Mouse (Mus musculus) heart, postnatal 14 days (tissue): ENCODE results near the gene Thsd1. TPM values are rescaled to one million over a fixed set of nuclear protein-coding genes. Genes with fewer than 3 reads are reported as not detected.

Experiments used
- DNase-seq, 2 experiments: peaks; one replicate each; pipeline ENCODE4 v3.0.0; 2021 to 2022
- intact Hi-C: fragments of 180-260 bp; cut with DNase I; formaldehyde crosslinking; loops from one replicate; pipeline ENCODE4 v1.15.1; 2025
- long read RNA-seq, 2 experiments: library from polyadenylated mRNA; stranded (forward); transcript quantifications; one replicate each; pipeline ENCODE4 v2.0.0; 2021
- total RNA-seq, 2 experiments: library from RNA; stranded (reverse); gene quantifications; 2 replicates each; pipeline ENCODE4 v1.2.3; 2021

Gene Thsd1
- total RNA-seq = 1 to 10 TPM; 9.2 to 9.6 TPM
- long read RNA-seq, experiment 1, full-length matches to known transcripts = 19 of 27 reads
- long read RNA-seq, experiment 1, partial matches to known transcripts = 1 of 27 reads
- long read RNA-seq, experiment 1, other reads (novel, unspliced or antisense) = 7 of 27 reads
- long read RNA-seq, experiment 2, full-length matches to known transcripts = 14 of 17 reads
- long read RNA-seq, experiment 2, partial matches to known transcripts = 1 of 17 reads
- long read RNA-seq, experiment 2, other reads (novel, unspliced or antisense) = 2 of 17 reads

- peak; percentile 74 to 83 for DNase-seq
- intact Hi-C loops = loop anchor here (2.0 kb wide), 2 partner anchors 16 to 34 kb away; partner anchors contain the start of gene Vps36
Observed at GRCm38 (mm10) chr8:22227061-22227877, at the start of gene Thsd1. Gene Thsd1 (plus strand): TSS chr8:22227313.

- intact Hi-C loops = no loop called here
- no peak for DNase-seq
Observed at GRCm38 (mm10) chr8:22184884-22185283, 42.2 kb upstream of the Thsd1 start.

GRCm38 (mm10) chr8:22185431-22186397 lies 41.4 kb upstream of the Thsd1 start, which contains the start of gene Ckap2:
Gene Ckap2 (minus strand): TSS chr8:22185819.
- peak; percentile 91 for DNase-seq
- intact Hi-C loops = no loop called here

DNA sequence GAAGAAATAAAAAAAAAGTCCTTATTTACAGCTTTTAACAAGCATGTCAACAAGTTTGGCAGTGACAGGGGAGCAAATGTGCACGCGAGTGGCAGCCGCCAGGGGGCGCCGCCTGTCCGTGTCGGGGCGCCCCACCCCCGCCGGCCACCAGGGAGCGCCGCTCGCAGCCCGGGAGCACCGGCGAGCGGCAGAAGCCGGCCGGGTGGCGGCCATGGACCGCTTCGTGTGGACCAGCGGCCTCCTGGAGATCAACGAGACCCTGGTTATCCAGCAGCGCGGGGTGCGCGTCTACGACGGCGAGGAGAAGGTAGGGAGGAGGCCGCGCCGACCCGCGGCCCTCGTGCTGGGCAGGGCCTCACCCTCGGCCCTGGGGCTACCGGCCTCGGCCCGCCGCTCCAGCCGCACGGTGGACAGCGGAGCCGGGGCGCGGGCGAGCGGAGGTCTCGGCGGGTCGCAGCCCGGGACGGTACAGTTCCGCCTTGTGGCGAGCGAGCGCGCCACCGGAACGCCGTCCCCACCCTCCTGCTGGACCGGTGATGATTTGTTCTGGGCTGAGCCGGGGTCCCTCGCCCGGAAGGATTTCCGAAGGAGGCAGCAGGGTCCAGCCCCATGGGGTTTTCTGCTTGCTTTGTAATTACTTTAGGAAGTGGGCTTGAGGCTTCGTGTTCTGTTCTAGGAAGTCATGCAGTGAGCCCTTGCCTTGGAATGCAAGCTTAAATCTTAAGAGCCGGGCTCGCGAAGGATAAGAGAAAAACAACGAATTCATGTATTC lies 34.3 kb upstream of the Thsd1 start, which contains the start of gene Vps36:
Gene Vps36, plus strand, starts transcription at position 150 of the 772 bp plus-strand sequence.
- intact Hi-C loops = loop anchor here (1.0 to 5.0 kb wide), 4 partner anchors 34 to 184 kb away; partner anchors contain the start of gene Thsd1

GRCm38 (mm10) chr8:22193432-22194010 lies 33.6 kb upstream of the Thsd1 start:
- DNase-seq = no peak
- intact Hi-C loops = loop anchor here (2.0 to 5.0 kb wide), 2 partner anchors 33 to 64 kb away; partner anchors contain the start of gene Thsd1

More for the DNA sequence above, 34.3 kb upstream of the Thsd1 start, which contains the start of gene Vps36:
- peak; percentile 95 to 96 for DNase-seq

DNA sequence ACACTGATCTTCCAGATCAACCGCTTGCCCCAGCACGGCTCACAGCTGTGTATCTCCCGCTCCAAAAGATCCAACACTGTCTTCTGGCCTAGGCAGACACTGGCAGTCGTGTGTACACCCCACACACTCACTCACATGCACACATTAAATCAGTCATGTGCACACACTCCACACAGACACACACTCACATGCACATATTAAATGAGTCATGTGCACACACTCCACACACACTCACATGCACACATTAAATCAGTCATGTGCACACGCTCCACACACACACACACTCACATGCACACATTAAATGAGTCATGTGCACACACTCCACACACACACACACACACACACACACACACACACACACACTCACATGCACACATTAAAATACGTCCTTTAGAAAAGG lies 29.2 kb upstream of the Thsd1 start:
- no peak for DNase-seq
- intact Hi-C loops = no loop called here

GRCm38 (mm10) chr8:22199481-22199880 lies 27.6 kb upstream of the Thsd1 start:
- DNase-seq = no peak
- intact Hi-C loops = no loop called here

- intact Hi-C loops = no loop called here
Observed at GRCm38 (mm10) chr8:22207535-22207934, 19.6 kb upstream of the Thsd1 start.

DNA sequence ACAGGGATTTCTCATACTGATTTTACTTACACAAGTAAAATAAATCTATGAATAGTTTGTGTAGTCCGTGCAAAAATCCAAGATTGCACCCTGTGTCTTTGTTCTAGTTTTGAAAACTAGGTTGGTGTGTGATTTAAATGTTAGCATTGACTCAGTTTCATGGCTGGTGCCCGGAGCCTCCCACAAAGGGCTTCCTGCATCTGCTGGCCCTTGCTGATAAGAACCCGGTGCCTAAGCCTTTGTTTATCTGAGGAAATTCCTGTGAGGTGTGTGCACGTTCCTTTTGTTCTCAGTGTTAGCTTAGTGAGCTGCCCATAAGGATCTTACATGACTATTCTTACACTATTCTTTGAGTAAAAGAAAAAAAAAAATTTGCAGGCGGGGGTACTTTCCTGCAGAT lies 18.1 kb upstream of the Thsd1 start:
- intact Hi-C loops = no loop called here
- peak; percentile 20 to 22 for DNase-seq

More at GRCm38 (mm10) chr8:22207535-22207934, 19.6 kb upstream of the Thsd1 start:
- no peak for DNase-seq

GRCm38 (mm10) chr8:22214826-22215225 lies 12.3 kb upstream of the Thsd1 start:
- intact Hi-C loops = no loop called here
- DNase-seq = peak in 1 of 2 experiments; percentile 15

GRCm38 (mm10) chr8:22226361-22226760 lies 752 bp upstream of the Thsd1 start:
- intact Hi-C loops = loop anchor here (2.0 kb wide), 2 partner anchors 16 to 34 kb away; partner anchors contain the start of gene Vps36
- DNase-seq = no peak

- DNase-seq = peak; percentile 9 to 13
- intact Hi-C loops = no loop called here
Observed at GRCm38 (mm10) chr8:22228621-22229020, 1.5 kb downstream of the Thsd1 start.

- intact Hi-C loops = no loop called here
- no peak for DNase-seq
Observed at GRCm38 (mm10) chr8:22242986-22243385, 15.9 kb downstream of the Thsd1 start.

DNA sequence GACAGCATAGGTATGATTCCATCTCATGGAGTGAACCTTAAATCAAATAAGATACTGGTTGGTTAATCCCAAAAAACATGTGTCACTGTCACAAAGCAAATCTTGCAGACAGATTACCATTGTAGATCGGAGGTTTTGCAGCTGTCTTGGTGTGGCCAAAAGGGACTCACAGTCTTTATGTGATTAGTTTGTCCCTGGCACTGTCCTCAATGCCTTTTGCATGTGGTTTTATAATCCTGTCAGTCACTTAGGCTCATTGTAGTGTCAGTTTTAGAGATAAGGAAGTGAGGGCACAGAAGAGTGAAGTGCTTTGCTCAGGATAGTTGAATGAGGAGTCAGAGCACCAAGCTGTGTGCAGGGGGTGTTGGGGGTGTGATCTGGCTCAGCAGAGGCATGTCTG lies 18.6 kb downstream of the Thsd1 start:
- no peak for DNase-seq
- intact Hi-C loops = no loop called here

DNA sequence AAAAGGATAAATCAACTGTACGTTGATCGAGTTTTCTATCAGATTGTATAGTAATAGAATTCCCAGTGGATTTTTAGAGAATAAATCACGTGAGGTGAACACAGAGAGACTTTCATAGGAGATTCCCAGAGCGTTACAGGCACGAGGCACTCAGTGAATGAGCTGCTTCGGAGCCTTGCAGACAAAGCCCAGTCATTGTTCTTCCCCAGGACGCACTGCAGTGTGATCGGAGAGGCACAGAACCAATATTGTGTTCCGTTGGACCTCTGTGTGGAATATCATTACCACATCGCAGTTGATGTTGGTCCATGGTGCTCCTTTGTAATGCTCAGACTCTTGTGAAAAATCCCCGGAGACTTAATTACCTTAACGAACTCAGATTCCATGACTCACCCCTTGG lies 20.8 kb downstream of the Thsd1 start:
- intact Hi-C loops = no loop called here
- DNase-seq = no peak

DNA sequence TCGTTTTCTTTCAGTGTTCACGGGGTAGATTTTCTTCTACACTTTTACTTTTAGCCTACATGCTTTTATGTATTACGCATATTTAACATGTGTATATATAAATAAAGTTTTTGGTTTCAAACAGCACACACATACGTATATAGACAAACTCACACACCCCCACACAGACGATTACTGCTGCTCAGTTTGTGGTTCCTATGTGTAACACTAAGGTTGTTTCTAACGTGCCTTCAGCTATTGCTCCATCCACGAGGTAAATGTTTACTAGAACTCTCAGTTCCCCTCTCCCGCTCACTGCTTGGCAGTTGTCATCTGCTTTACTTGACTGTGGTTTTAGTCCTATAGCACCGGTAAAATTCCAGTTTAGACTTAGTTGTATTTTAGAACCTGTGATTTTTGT lies 22.0 kb downstream of the Thsd1 start:
- DNase-seq = no peak
- intact Hi-C loops = no loop called here

DNA sequence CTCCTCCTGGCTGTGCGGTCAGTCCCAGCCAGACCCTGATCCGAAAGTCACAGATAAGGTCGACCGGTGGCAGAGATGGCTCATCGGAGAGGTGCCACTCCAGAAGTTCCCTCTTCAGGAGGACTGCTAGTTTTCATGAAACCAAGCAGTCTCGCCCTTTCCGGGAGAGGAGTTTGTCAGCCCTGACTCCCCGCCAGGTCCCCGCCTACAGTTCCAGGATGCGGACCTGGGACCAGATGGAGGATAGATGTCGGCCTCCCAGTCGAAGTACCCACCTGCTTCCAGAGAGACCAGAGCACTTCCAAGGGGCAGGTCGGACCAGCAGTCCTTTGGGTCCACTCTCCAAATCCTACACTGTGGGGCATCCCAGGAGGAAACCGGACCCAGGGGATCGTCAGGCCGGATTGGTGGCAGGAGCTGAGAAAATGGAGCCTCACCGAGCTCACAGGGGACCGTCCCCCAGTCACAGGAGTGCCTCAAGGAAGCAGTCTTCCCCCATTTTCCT lies 31.9 kb downstream of the Thsd1 start:
- intact Hi-C loops = loop anchor here (5.0 kb wide), 1 partner anchor 67 kb away; the partner anchor contains the start of gene Vps36
- peak; percentile 20 to 36 for DNase-seq

DNA sequence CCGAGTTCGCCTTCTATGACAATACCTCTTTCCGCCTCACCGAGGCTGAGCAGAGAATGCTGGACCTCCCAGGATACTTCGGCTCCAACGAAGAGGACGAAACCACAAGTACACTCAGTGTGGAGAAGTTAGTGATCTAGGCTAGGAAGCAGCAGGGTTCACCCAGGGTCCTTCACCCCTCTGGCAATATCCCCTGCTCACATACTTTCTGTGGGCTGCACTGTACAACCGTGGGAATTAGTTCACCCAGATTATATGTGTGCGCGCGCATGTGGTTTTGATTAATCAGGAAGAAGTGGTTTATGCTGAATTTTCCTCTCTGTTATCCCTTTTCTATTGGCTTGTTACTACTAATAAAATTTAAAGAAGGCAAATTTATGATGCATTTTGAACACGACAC lies 32.4 kb downstream of the Thsd1 start:
- no peak for DNase-seq
- intact Hi-C loops = loop anchor here (5.0 kb wide), 1 partner anchor 67 kb away; the partner anchor contains the start of gene Vps36
